Mouse (Mus musculus): ENCODE results near the gene Dpy19l1.

Gene Dpy19l1

DNA sequence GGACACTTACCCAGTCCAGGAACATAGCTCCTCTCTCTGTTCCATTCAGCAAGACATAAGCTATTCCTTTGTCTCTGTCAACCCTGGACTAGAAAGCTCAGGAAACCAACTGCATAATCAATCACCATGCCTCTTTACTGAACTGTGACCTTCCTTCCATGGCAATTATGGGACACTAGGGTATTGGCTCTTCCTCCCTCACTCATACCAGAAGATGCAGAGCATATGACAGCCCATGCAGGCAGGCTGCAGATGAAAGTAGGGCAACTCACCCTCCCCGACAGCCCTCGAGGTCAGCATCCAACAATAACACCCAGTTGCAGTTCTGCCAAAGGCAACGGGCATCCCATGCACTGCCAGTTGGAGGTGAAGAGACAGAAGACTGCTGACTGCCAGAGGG is 123.6 kb downstream of the Dpy19l1 start:
- intact Hi-C loops (cut with DNase I): no loop called here

- intact Hi-C loops (cut with DNase I): no loop called here
Measured at GRCm38 (mm10) chr9:24378848-24379247, 124.1 kb downstream of the Dpy19l1 start.
